Mouse (Mus musculus) bone marrow, adult 2 months (tissue): ENCODE results near the gene Dock2.

Experiments
- CTCF ChIP-seq: fragments of 200-500 bp; IDR thresholded peaks from 2 replicates; pipeline ENCODE4 v1.5.1; 2011; ENCODE audit warnings: low read length, control low read depth; ENCODE audit not compliant: control insufficient read depth, insufficient read depth
- POLR2A ChIP-seq: fragments of 200-500 bp; IDR thresholded peaks from 2 replicates; pipeline ENCODE4 v1.6.1; 2011; ENCODE audit warnings: low read depth, mild to moderate bottlenecking, control low read depth, low read length, borderline replicate concordance; ENCODE audit not compliant: control insufficient read depth

DNA sequence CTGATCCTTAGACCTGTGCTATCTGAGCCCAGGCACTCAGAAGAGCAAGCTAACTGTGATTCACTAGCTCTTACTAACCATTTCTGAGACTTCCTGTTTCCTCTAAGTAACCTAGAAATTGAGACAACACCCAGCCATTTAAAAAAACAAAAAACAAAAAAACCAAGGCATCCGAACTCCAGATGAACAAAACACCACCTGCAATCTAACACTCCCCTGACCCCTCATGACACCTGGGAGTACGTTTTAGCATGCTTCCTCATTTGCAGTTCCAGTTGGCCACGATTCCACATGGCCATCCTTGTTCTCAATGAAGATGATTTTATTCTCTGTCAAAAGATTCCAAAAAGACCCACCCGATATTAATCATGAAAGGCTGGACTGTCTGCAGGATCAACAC is 13.0 kb downstream of the Dock2 start:
- TF ChIP-seq POLR2A (no peak), CTCF (no peak)
